Mouse (Mus musculus) embryonic fibroblast, embryonic 13.5 days (primary cell): ENCODE data around the gene Mmaa.

Source experiments
- CTCF ChIP-seq: IDR thresholded peaks from 2 replicates; pipeline ENCODE4 v1.5.1; 2011; ENCODE audit warnings: mild to moderate bottlenecking, control low read depth, low read length, moderate library complexity, borderline replicate concordance; ENCODE audit not compliant: insufficient read depth
- POLR2A ChIP-seq: IDR thresholded peaks from 2 replicates; pipeline ENCODE4 v1.6.1; 2011; ENCODE audit warnings: low read depth, mild to moderate bottlenecking, control low read depth, low read length, moderate library complexity

DNA sequence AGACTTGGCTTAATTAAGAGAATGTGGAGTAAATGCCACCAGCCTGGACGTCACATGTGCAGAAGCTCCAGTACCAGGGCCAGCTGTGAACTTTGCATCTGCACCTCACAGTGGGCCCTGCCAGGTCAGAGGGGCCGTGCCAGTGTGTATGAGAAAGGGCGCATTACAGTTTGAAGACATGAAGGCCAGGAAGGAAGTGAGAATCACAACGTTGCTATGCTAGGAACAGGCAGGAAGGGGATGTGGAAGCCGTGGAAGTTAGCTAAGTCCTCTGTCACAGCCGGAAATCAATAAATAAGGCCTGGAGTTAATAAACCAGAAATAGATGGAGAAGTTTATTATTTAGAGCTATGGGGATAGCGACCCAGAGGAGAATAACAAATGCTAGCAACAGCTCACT, 28.4 kb upstream of the Mmaa start:
- no peak for TF ChIP-seq CTCF
- no peak for TF ChIP-seq POLR2A
